Mouse (Mus musculus): ENCODE results near the gene Gm7995. TPM values are rescaled to one million over a fixed set of nuclear protein-coding genes. Genes with fewer than 3 reads are reported as not detected.
"Not testable (repeated sequence)": the region's sequence is repeated elsewhere in the genome, so short reads cannot be mapped to it uniquely, and the experiment has no call there.

The Gm7995 gene
- not detected for total RNA-seq (2021)
- long read RNA-seq, experiment 1 = 0 reads
- long read RNA-seq, experiment 2 = 0 reads

DNA sequence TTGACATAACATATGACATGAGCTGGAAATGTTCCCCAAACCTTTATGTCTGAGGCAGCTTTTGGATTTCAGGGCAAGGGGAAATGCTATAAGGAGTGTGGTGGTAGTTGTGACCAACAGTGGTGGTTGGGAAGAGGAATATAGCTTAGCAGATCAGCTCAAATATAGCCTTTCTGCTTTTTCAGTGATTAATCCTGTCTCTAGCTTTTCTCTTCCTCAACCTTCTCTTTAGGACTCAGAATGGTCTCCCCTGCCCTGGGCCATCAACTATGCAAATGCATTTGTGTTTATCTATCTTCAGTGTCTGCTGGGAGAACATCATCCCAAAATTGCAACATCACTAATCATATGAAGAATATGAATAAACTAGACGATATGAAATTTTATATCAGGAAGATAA is at the start of gene Gm7995:
Gene Gm7995, plus strand, starts transcription at position 301 of the 400 bp plus-strand sequence.
- not testable (repeated sequence) for DNase-seq (ENCODE audit: low spot score in 2 of 2)

DNA sequence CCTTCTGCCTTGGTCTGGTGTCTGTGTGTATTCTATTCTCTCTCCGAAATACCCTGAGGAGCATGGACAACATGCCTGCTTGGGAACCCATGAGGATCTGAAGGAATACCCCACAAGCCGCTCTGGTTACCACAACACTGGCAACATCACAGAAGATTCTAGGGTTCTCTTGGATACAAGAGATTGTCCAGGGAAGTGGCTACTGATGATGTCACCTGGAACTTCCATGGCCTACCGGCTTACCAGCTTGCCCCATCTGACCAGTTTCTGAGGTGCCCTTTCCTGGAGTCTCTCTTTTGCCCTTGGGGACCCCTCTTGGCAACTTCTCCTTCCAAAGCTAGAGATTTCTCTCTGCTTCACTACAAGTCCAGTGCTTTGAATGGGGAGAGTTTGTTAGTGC is 12.8 kb upstream of the Gm7995 start, which contains the start of gene Gm9611:
Gene Gm9611, minus strand, starts transcription at position 101 of the 400 bp plus-strand sequence.
- DNase-seq (ENCODE audit: low spot score in 2 of 2) = not testable (repeated sequence)

Small RNAs within 50 kb of the gene (microRNA-seq; reads per million reads assigned to microRNA genes)
- gene Gm25208 = not detected
- not detected for gene Gm25892

Other genes with a start within 250 kb of the Gm7995 start
- not detected for gene Gm7951, start 192.8 kb upstream of the Gm7995 start, total RNA-seq (2021)
- not detected for gene Gm17027, start 147.6 kb upstream of the Gm7995 start, total RNA-seq (2021)
- gene Gm3573, start 119.4 kb upstream of the Gm7995 start, total RNA-seq (2021) = not detected
- not detected for gene Gm17026, start 50.2 kb upstream of the Gm7995 start, total RNA-seq (2021)
- not detected for gene Gm9611, start 12.9 kb upstream of the Gm7995 start, total RNA-seq (2021)
- not detected for gene Gm8005, start 129.5 kb downstream of the Gm7995 start, total RNA-seq (2021)
- gene Gm8011, start 153.7 kb downstream of the Gm7995 start, total RNA-seq (2021) = not detected
- gene Gm8020, start 192.1 kb downstream of the Gm7995 start, total RNA-seq (2021) = not detected
- not detected for gene Gm8024, start 214.1 kb downstream of the Gm7995 start, total RNA-seq (2021)